Mouse (Mus musculus) layer of hippocampus, postnatal 25 days (tissue): Measurements from ENCODE around the gene Fgf8. TPM values are rescaled to one million over a fixed set of nuclear protein-coding genes. Genes with fewer than 3 reads are reported as not detected.

ENCODE experiments used
- DNase-seq, 2 experiments: peaks; one replicate each; pipeline ENCODE4 v3.0.0; 2022; ENCODE audit warnings: mixed read lengths in 2 of 2, low spot score in 1 of 2; ENCODE audit errors: extremely low spot score in 1 of 2
- total RNA-seq, 2 experiments: library from RNA; stranded (reverse); gene quantifications; 2 replicates each; pipeline ENCODE4 v1.2.3; 2021

Fgf8 gene
- total RNA-seq, 2 experiments from 2014 or later, result not detected

- DNase-seq, result peak; percentile 76
Observed at GRCm38 (mm10) chr19:45749243-45750043, 6.7 kb upstream of the Fgf8 start, which contains the start of gene Npm3. TSS of gene Npm3 (minus strand) at chr19:45749591.

- DNase-seq, result no peak
Observed at GRCm38 (mm10) chr19:45748691-45749242, 6.1 kb upstream of the Fgf8 start.

GRCm38 (mm10) chr19:45748206-45748605 lies 5.5 kb upstream of the Fgf8 start:
- DNase-seq, result no peak

- DNase-seq, result peak; percentile 79 to 96
Observed at GRCm38 (mm10) chr19:45747028-45747867, 4.5 kb upstream of the Fgf8 start.

- peak; percentile 59 to 80 for DNase-seq
Observed at GRCm38 (mm10) chr19:45746153-45747020, 3.7 kb upstream of the Fgf8 start.

- DNase-seq, result no peak
Observed at GRCm38 (mm10) chr19:45745344-45746152, 2.8 kb upstream of the Fgf8 start.

- DNase-seq, result no peak
Observed at GRCm38 (mm10) chr19:45743619-45744018, 904 bp upstream of the Fgf8 start.

- no peak for DNase-seq
Observed at GRCm38 (mm10) chr19:45742984-45743575, 365 bp upstream of the Fgf8 start.

GRCm38 (mm10) chr19:45741431-45742217 lies 1.1 kb downstream of the Fgf8 start:
- DNase-seq, result no peak

- DNase-seq, result no peak
Observed at GRCm38 (mm10) chr19:45740817-45741216, 1.9 kb downstream of the Fgf8 start.

GRCm38 (mm10) chr19:45740233-45740632 lies 2.5 kb downstream of the Fgf8 start:
- DNase-seq, result no peak

- DNase-seq, result no peak
Observed at GRCm38 (mm10) chr19:45738521-45738920, 4.2 kb downstream of the Fgf8 start.

- DNase-seq, result no peak
Observed at GRCm38 (mm10) chr19:45737846-45738484, 4.8 kb downstream of the Fgf8 start.

GRCm38 (mm10) chr19:45737208-45737845 lies 5.4 kb downstream of the Fgf8 start:
- no peak for DNase-seq

GRCm38 (mm10) chr19:45736855-45737207 lies 5.9 kb downstream of the Fgf8 start:
- DNase-seq, result peak in 1 of 2 experiments; percentile 39

GRCm38 (mm10) chr19:45736241-45736640 lies 6.5 kb downstream of the Fgf8 start:
- DNase-seq, result no peak

GRCm38 (mm10) chr19:45734762-45735161 lies 8.0 kb downstream of the Fgf8 start:
- no peak for DNase-seq
